Mouse (Mus musculus): ENCODE results near the gene Gm49383. TPM values are rescaled to one million over a fixed set of nuclear protein-coding genes. Genes with fewer than 3 reads are reported as not detected.

Gm49383 gene
- polyA plus RNA-seq, 1 experiment from 2014 or later, result 57.0 TPM

DNA sequence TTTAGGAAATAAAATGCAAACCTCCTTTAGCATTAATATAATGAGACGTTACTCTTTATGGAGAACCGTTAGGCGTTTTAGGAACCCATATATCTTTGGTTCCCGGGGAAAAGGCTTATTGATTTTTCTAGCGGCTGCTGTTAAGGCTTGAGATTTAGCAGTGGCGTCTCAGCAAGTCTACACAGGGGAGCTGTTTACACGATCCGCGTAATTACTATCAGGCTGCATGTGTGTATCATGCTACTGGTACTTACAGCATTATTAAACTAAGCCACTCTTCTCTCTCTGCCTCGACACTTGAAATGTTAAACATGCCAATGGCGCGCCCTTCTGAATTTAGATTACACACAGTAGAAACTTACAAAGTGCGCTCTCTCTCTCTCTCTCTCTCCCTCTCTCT lies 46.9 kb downstream of the Gm49383 start:
- no peaks in the 10 kb centered on the region for H3K27me3 ChIP-seq (ENCODE audit: low read depth, poor library complexity, severe bottlenecking)
- H3K4me3 ChIP-seq, result no peak overlapping the region
- H3K4me1 ChIP-seq, result no peaks in the 10 kb centered on the region
- H3K36me3 ChIP-seq, result no peaks in the 10 kb centered on the region
- H3K27ac ChIP-seq (replicated peaks), result no peak overlapping the region
- no peaks in the 10 kb centered on the region for H3K9me3 ChIP-seq (replicated peaks)
- 86% methylated on average over 13 of the region's 13 CpGs for WGBS
- no peak for DNase-seq (ENCODE audit: low spot score)

GRCm38 (mm10) chr12:69147166-69147735 lies 49.7 kb downstream of the Gm49383 start:
- no peaks in the 10 kb centered on the region for H3K27me3 ChIP-seq (ENCODE audit: low read depth, poor library complexity, severe bottlenecking)
- no peak overlapping the region for H3K4me3 ChIP-seq
- 91% methylated on average over 5 of the region's 5 CpGs for WGBS

GRCm38 (mm10) chr12:69143460-69143859 lies 53.4 kb downstream of the Gm49383 start:
- no peak overlapping the region for H3K27ac ChIP-seq (replicated peaks)
- no peaks in the 10 kb centered on the region for H3K27me3 ChIP-seq (ENCODE audit: low read depth, poor library complexity, severe bottlenecking)
- H3K36me3 ChIP-seq, result no peaks in the 10 kb centered on the region
- no peaks in the 10 kb centered on the region for H3K9me3 ChIP-seq (replicated peaks)
- DNase-seq (ENCODE audit: low spot score), result no peak
- WGBS, result 66% methylated on average over 6 of the region's 6 CpGs
- H3K4me1 ChIP-seq, result peaks cover 9% of the 10 kb centered on the region; the same call in 1 of the 2 replicates
- no peak overlapping the region for H3K4me3 ChIP-seq

More at GRCm38 (mm10) chr12:69147166-69147735, 49.7 kb downstream of the Gm49383 start:
- H3K27ac ChIP-seq (replicated peaks), result no peak overlapping the region
- H3K4me1 ChIP-seq, result peaks cover 9% of the 10 kb centered on the region; the same call in 1 of the 2 replicates
- no peaks in the 10 kb centered on the region for H3K9me3 ChIP-seq (replicated peaks)
- H3K36me3 ChIP-seq, result no peaks in the 10 kb centered on the region
- no peak for DNase-seq (ENCODE audit: low spot score)

DNA sequence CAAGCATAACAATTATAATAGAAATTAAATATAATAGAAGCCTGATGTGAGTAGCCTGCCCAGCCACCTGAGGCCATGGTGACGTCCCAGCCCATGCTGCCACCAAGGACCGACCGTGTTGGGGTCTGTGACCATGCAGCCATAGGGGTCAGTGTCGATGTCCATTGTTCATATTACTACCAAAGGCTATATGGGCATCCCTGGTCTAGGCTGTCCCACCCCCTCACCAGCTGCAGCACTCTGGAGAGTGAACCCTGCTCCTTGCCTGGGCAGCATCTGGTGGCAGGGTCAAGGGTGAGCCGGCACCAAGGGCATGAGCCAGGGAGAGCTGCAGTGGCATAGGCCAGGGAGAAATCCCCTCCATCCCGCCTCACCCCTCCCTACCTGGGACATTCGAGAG lies 57.1 kb downstream of the Gm49383 start:
- Histone ChIP-seq H3K27ac (replicated peaks) (no peak overlapping the region), H3K4me3 (no peak overlapping the region), H3K36me3 (no peaks in the 10 kb centered on the region), H3K4me1 (peaks cover 9% of the 10 kb centered on the region; the same call in 1 of the 2 replicates), H3K27me3 (ENCODE audit: low read depth, poor library complexity, severe bottlenecking) (no peaks in the 10 kb centered on the region), H3K9me3 (replicated peaks) (no peaks in the 10 kb centered on the region)
- WGBS, result 88% methylated on average over 7 of the region's 7 CpGs
- DNase-seq (ENCODE audit: low spot score), result no peak

DNA sequence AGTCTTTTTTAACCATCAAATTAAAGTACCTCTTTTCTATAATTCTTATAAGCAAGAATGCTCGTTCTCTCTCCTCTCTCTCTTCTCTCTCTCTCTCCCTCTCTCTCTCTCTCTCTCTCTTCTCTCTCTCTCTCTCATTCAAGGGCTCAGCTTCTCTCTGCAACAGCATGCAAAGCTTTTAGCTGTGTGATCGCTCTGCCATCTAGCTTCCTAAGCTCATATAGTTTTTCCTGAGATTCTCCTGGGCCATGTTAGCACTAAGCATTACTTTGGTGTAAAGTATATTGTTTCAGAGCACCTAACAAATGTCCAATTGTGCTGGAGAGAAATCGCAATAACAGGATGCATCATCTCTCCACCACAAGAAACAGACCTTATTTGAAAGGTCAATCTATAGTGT lies 57.7 kb downstream of the Gm49383 start:
- no peaks in the 10 kb centered on the region for H3K27me3 ChIP-seq (ENCODE audit: low read depth, poor library complexity, severe bottlenecking)
- no peak overlapping the region for H3K4me3 ChIP-seq
- H3K27ac ChIP-seq (replicated peaks), result no peak overlapping the region
- DNase-seq (ENCODE audit: low spot score), result no peak
- H3K9me3 ChIP-seq (replicated peaks), result no peaks in the 10 kb centered on the region
- 88% methylated on average over 3 of the region's 3 CpGs for WGBS
- no peaks in the 10 kb centered on the region for H3K36me3 ChIP-seq
- H3K4me1 ChIP-seq, result peaks cover 9% of the 10 kb centered on the region; the same call in 1 of the 2 replicates

Small RNAs within 50 kb of the gene (microRNA-seq; reads per million reads assigned to microRNA genes)
- gene Gm47287 (not detected), gene Gm47295 (1.5 reads per million)

Other genes with a start within 250 kb of the Gm49383 start
- 1,159 and 1,322 TPM in 2 replicates for gene Rps29, start 37.9 kb downstream of the Gm49383 start, polyA plus RNA-seq (2016; fragmentation: Nextera tagmentation; extraction: Ambion mirVana)
- 33.3 and 35.8 TPM in 2 replicates for gene Lrr1, start 28.3 kb downstream of the Gm49383 start, polyA plus RNA-seq (2016; fragmentation: Nextera tagmentation; extraction: Ambion mirVana)
- gene Rpl36al, start 13.0 kb downstream of the Gm49383 start, polyA plus RNA-seq (2016; fragmentation: Nextera tagmentation; extraction: Ambion mirVana), result 467 and 542 TPM in 2 replicates
- 32.6 and 34.3 TPM in 2 replicates for gene Mgat2, start 12.9 kb downstream of the Gm49383 start, polyA plus RNA-seq (2016; fragmentation: Nextera tagmentation; extraction: Ambion mirVana)
- gene Dnaaf2, start 1.3 kb upstream of the Gm49383 start, polyA plus RNA-seq (2016; fragmentation: Nextera tagmentation; extraction: Ambion mirVana), result 17.0 TPM in 2 replicates
- 43.8 and 51.4 TPM in 2 replicates for gene Gm49384, start 7.2 kb upstream of the Gm49383 start, polyA plus RNA-seq (2016; fragmentation: Nextera tagmentation; extraction: Ambion mirVana)
- gene Pole2, start 31.1 kb upstream of the Gm49383 start, polyA plus RNA-seq (2016; fragmentation: Nextera tagmentation; extraction: Ambion mirVana), result 28.8 and 34.5 TPM in 2 replicates
- gene Klhdc1, start 44.1 kb upstream of the Gm49383 start, polyA plus RNA-seq (2016; fragmentation: Nextera tagmentation; extraction: Ambion mirVana), result 2.5 and 3.1 TPM in 2 replicates
- gene Klhdc2, start 99.6 kb upstream of the Gm49383 start, polyA plus RNA-seq (2016; fragmentation: Nextera tagmentation; extraction: Ambion mirVana), result 208 and 218 TPM in 2 replicates
- 96.6 and 97.2 TPM in 2 replicates for gene Nemf, start 160.1 kb upstream of the Gm49383 start, polyA plus RNA-seq (2016; fragmentation: Nextera tagmentation; extraction: Ambion mirVana)
- gene Arf6, start 175.0 kb upstream of the Gm49383 start, polyA plus RNA-seq (2016; fragmentation: Nextera tagmentation; extraction: Ambion mirVana), result 32.2 and 34.4 TPM in 2 replicates
- gene Gm9887, start 175.4 kb upstream of the Gm49383 start, polyA plus RNA-seq (2016; fragmentation: Nextera tagmentation; extraction: Ambion mirVana), result 1.2 and 1.3 TPM in 2 replicates

Measured in midbrain, embryonic 10.5 days (tissue).